Mouse (Mus musculus) hindbrain, embryonic 15.5 days (tissue): ENCODE measurements around the gene Gmfb. TPM values are rescaled to one million over a fixed set of nuclear protein-coding genes. Genes with fewer than 3 reads are reported as not detected.

Source experiments
- ATAC-seq: fragments of 200-750 bp; cut with Nextera tagmentation; 2 replicates; pipeline ENCODE4 v1.8.0; 2017; ENCODE audit warnings: low read depth, moderate number of reproducible peaks, moderate TSS enrichment; ENCODE audit not compliant: low FRiP score
- H3K27ac ChIP-seq: fragments of 300-500 bp; sonication (generic); replicated peaks from 2 replicates; pipeline ENCODE4 v1.5.1; 2015; ENCODE audit warnings: mild to moderate bottlenecking, inconsistent platforms
- H3K27me3 ChIP-seq: fragments of 300-500 bp; sonication (generic); 2 replicates; pipeline ENCODE4 v1.6.1; 2015; ENCODE audit warnings: control low read depth, inconsistent platforms
- H3K36me3 ChIP-seq: fragments of 300-500 bp; sonication (generic); 2 replicates; pipeline ENCODE4 v1.6.1; 2015; ENCODE audit warnings: control low read depth, inconsistent platforms
- H3K4me1 ChIP-seq: fragments of 300-500 bp; sonication (generic); replicated peaks from 2 replicates; pipeline ENCODE4 v1.6.1; 2015; ENCODE audit warnings: control low read depth, inconsistent platforms
- H3K4me2 ChIP-seq: fragments of 300-500 bp; sonication (generic); 2 replicates; pipeline ENCODE4 v1.6.1; 2015; ENCODE audit warnings: moderate library complexity, mild to moderate bottlenecking, inconsistent platforms
- H3K4me3 ChIP-seq: fragments of 300-500 bp; sonication (generic); 2 replicates; pipeline ENCODE4 v1.5.1; 2015; ENCODE audit warnings: mild to moderate bottlenecking, inconsistent platforms
- H3K9ac ChIP-seq: fragments of 300-500 bp; sonication (generic); 2 replicates; pipeline ENCODE4 v1.6.1; 2015; ENCODE audit warnings: inconsistent platforms
- H3K9me3 ChIP-seq: fragments of 300-500 bp; sonication (generic); 2 replicates; pipeline ENCODE4 v1.6.1; 2016; ENCODE audit warnings: control low read depth, inconsistent platforms
- WGBS: fragments of 180-500 bp; shearing (Covaris S2); methylation state at CpG from one replicate; pipeline ENCODE4 v1.1.7; 2015; 5-methylcytosine and 5-hydroxymethylcytosine counted together
- polyA plus RNA-seq: library from polyadenylated mRNA; unstranded; fragments of >200 nt; fragmentation: Nextera tagmentation; extraction: Ambion mirVana; gene quantifications from 2 replicates; pipeline ENCODE4 v1.2.1, GENCODE M21; 2015

Gmfb gene
- polyA plus RNA-seq, 1 experiment from 2014 or later, result 116 TPM

DNA sequence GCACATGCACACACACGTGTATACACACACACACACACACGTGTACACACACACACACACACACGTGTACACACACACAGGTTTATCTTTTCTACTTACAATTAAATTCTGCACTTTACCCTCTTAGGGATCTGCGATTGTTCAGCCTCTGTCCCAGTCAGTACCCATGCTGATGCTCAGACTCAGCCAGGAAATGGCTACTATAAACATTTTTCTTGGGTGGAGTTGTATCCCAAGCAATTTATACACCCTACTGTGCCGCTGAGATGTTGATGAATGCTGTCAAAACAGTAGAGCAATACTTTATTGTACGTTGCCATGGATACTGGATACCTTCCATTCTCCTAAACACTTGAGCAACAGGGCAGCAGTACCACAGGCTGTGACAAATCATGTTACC lies 52.0 kb downstream of the Gmfb start:
- no peak overlapping the region for H3K4me2 ChIP-seq
- WGBS, result 92% methylated on average over 6 of the region's 6 CpGs
- no peak overlapping the region for H3K9ac ChIP-seq
- no peaks in the 10 kb centered on the region for H3K27me3 ChIP-seq
- H3K4me1 ChIP-seq, result no peaks in the 10 kb centered on the region
- no peak overlapping the region for H3K27ac ChIP-seq
- H3K36me3 ChIP-seq, result peaks cover 38% of the 10 kb centered on the region
- no peaks in the 10 kb centered on the region for H3K9me3 ChIP-seq
- H3K4me3 ChIP-seq, result no peak overlapping the region
- ATAC-seq, result no peak

GRCm38 (mm10) chr14:46767116-46767515 lies 54.9 kb downstream of the Gmfb start:
- WGBS, result 78% methylated on average over 12 of the region's 12 CpGs
- no peaks in the 10 kb centered on the region for H3K27me3 ChIP-seq
- H3K4me1 ChIP-seq, result no peaks in the 10 kb centered on the region
- no peak overlapping the region for H3K4me3 ChIP-seq
- no peak for ATAC-seq
- no peak overlapping the region for H3K27ac ChIP-seq
- H3K4me2 ChIP-seq, result no peak overlapping the region
- peaks cover 13% of the 10 kb centered on the region for H3K36me3 ChIP-seq
- no peak overlapping the region for H3K9ac ChIP-seq
- no peaks in the 10 kb centered on the region for H3K9me3 ChIP-seq

- Histone ChIP-seq H3K27me3 (no peaks in the 10 kb centered on the region), H3K4me3 (peak overlapping the region; percentile 88), H3K27ac (no peak overlapping the region), H3K9me3 (no peaks in the 10 kb centered on the region), H3K9ac (peak overlapping the region; percentile 67; the same call in 1 of the 2 replicates), H3K4me1 (peaks cover 12% of the 10 kb centered on the region), H3K36me3 (no peaks in the 10 kb centered on the region), H3K4me2 (peak overlapping the region; percentile 93)
- ATAC-seq, result no peak
- 52% methylated on average over 6 of the region's 6 CpGs for WGBS
Observed at GRCm38 (mm10) chr14:46761186-46761585, 60.9 kb downstream of the Gmfb start.

DNA sequence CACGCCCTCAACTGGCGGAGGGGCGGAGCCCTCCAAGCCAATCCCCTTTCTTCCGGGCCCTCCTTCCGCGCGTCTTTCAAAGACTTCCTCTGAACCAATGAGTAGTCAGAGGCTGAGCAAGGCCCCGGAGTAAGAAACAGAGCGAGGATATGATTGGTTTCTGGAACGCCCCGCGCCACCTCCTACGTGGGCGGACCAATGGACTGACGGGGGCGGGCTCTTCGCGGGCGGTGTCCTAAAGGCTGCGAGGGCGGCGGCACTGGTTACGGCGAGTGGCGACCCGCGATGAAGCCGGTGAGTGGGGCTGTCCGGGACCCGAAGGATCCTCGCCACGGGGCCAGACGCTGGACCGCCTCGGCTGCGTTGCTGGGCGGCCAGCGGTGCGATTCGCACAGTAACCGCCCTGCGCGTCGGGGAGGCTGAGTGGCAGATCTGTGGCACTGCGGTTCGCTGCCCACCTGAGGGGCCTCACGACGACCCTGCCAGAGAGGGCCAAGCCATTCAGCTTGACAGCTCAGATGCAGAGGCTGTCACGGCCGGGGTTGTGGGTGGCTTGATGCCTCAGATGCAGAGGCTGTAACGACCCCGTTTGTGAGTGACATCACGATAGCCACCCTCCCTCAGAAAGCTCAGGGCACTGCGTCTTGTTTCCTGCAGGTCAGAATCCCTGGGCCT lies 61.5 kb downstream of the Gmfb start, which contains the start of gene Cdkn3:
TSS of gene Cdkn3 (plus strand) at position 187 of the 675 bp plus-strand sequence.
- peaks cover 12% of the 10 kb centered on the region for H3K4me1 ChIP-seq
- no peaks in the 10 kb centered on the region for H3K36me3 ChIP-seq
- H3K4me2 ChIP-seq, result peak within 1 kb of the TSS; percentile 93
- under 1% methylated on average over 54 of the region's 54 CpGs for WGBS
- H3K9me3 ChIP-seq, result no peaks in the 10 kb centered on the region
- H3K4me3 ChIP-seq, result peak within 1 kb of the TSS; percentile 88
- no peaks in the 10 kb centered on the region for H3K27me3 ChIP-seq
- peak within 1 kb of the TSS; percentile 23 for H3K27ac ChIP-seq
- H3K9ac ChIP-seq, result peak within 1 kb of the TSS; percentile 67
- peak; percentile 100 for ATAC-seq

- Histone ChIP-seq H3K9ac (peak overlapping the region; percentile 3; the same call in 1 of the 2 replicates), H3K27me3 (no peaks in the 10 kb centered on the region), H3K9me3 (no peaks in the 10 kb centered on the region), H3K27ac (no peak overlapping the region), H3K36me3 (no peaks in the 10 kb centered on the region), H3K4me2 (peak overlapping the region; percentile 93), H3K4me1 (peaks cover 12% of the 10 kb centered on the region), H3K4me3 (peak overlapping the region; percentile 88)
- ATAC-seq, result no peak
- WGBS, result 2% methylated on average over 7 of the region's 7 CpGs
Observed at GRCm38 (mm10) chr14:46759970-46760354, 62.1 kb downstream of the Gmfb start.

Other genes with a start within 250 kb of the Gmfb start
- 9.8 and 12.4 TPM in 2 replicates for gene Cdkn3, start 61.7 kb downstream of the Gmfb start, polyA plus RNA-seq
- gene Cnih1, start 33.8 kb downstream of the Gmfb start, polyA plus RNA-seq, result 185 and 186 TPM in 2 replicates
- 17.5 and 21.9 TPM in 2 replicates for gene Cgrrf1, start 9.9 kb upstream of the Gmfb start, polyA plus RNA-seq
- gene Samd4, start 60.6 kb upstream of the Gmfb start, polyA plus RNA-seq, result 3.9 and 4.4 TPM in 2 replicates